Mouse (Mus musculus) left cerebral cortex, postnatal 25 days (tissue): Measurements from ENCODE around the gene C330021F23Rik. TPM values are rescaled to one million over a fixed set of nuclear protein-coding genes. Genes with fewer than 3 reads are reported as not detected.

Experiments
- DNase-seq, 2 experiments: peaks; one replicate each; pipeline ENCODE4 v3.0.0; 2022; ENCODE audit warnings: low spot score in 2 of 2, mixed read lengths in 1 of 2
- intact Hi-C: fragments of 180-260 bp; cut with DNase I; formaldehyde crosslinking; loops from one replicate; pipeline ENCODE4 v1.15.1; 2025
- total RNA-seq, 2 experiments: library from RNA; stranded (reverse); gene quantifications; 2 replicates each; pipeline ENCODE4 v1.2.3; 2021

The C330021F23Rik gene
- total RNA-seq, 2 experiments from 2014 or later: not detected

GRCm38 (mm10) chr8:3630647-3631477 is 63.1 kb downstream of the C330021F23Rik start, which contains the start of gene Stxbp2:
Stxbp2 (plus strand) TSS chr8:3630955.
- DNase-seq: peak; percentile 67 to 79
- intact Hi-C loops: loop anchor here (1.0 kb wide), 1 partner anchor 45 kb away; the partner anchor contains the start of gene Trappc5

GRCm38 (mm10) chr8:3631478-3631875 is 63.7 kb downstream of the C330021F23Rik start:
- no peak for DNase-seq

More at GRCm38 (mm10) chr8:3631478-3631875, 63.7 kb downstream of the C330021F23Rik start:
- intact Hi-C loops: no loop called here

Other genes starting within 250 kb of the C330021F23Rik start
- not detected for gene A430078G23Rik, start 214.6 kb upstream of the C330021F23Rik start, total RNA-seq
- gene Arhgef18, start 175.0 kb upstream of the C330021F23Rik start, total RNA-seq: 10 to 100 TPM; 43.8 to 45.2 TPM
- gene Pex11g, start 100.3 kb upstream of the C330021F23Rik start, total RNA-seq: 1 to 10 TPM in 1 of 2 experiments, under 1 TPM in 1; 0.44 to 1.1 TPM
- gene Tex45, start 97.1 kb upstream of the C330021F23Rik start, total RNA-seq: not detected
- 10 to 100 TPM; 28.2 to 30.3 TPM for gene Zfp358, start 74.9 kb upstream of the C330021F23Rik start, total RNA-seq
- 10 to 100 TPM; 77.4 to 90.3 TPM for gene Mcoln1, start 67.5 kb upstream of the C330021F23Rik start, total RNA-seq
- 10 to 100 TPM; 66.2 to 70.7 TPM for gene Pnpla6, start 52.6 kb upstream of the C330021F23Rik start, total RNA-seq
- gene Camsap3, start 19.3 kb downstream of the C330021F23Rik start, total RNA-seq: 10 to 100 TPM; 39.5 to 39.9 TPM
- 10 to 100 TPM; 34.3 to 38.1 TPM for gene Xab2, start 53.3 kb downstream of the C330021F23Rik start, total RNA-seq
- 10 to 100 TPM; 84.0 to 87.2 TPM for gene Pet100, start 53.6 kb downstream of the C330021F23Rik start, total RNA-seq
- gene Pcp2, start 57.6 kb downstream of the C330021F23Rik start, total RNA-seq: not detected
- 10 to 100 TPM; 32.6 to 48.4 TPM for gene Stxbp2, start 63.0 kb downstream of the C330021F23Rik start, total RNA-seq
- under 1 TPM; 0.50 to 0.87 TPM for gene Retn, start 87.8 kb downstream of the C330021F23Rik start, total RNA-seq
- not detected for gene Mcemp1, start 97.8 kb downstream of the C330021F23Rik start, total RNA-seq
- 10 to 100 TPM; 13.2 to 17.0 TPM for gene Fcor, start 104.4 kb downstream of the C330021F23Rik start, total RNA-seq
- 10 to 100 TPM; 25.7 to 27.1 TPM for gene Trappc5, start 108.3 kb downstream of the C330021F23Rik start, total RNA-seq
- not detected for gene Fcer2a, start 126.2 kb downstream of the C330021F23Rik start, total RNA-seq
- gene Clec4g, start 152.7 kb downstream of the C330021F23Rik start, total RNA-seq: not detected
- gene Cd209a, start 181.0 kb downstream of the C330021F23Rik start, total RNA-seq: under 1 TPM in 1 of 2 experiments, not detected in 1; 0.48 TPM